Mouse (Mus musculus): ENCODE measurements around the gene Nrxn2.

Nrxn2 gene

GRCm38 (mm10) chr19:6392743-6393393 lies 25.7 kb upstream of the Nrxn2 start:
- no peak for DNase-seq

- no peak for DNase-seq
Measured at GRCm38 (mm10) chr19:6393637-6394036, 24.9 kb upstream of the Nrxn2 start.

- no peak for DNase-seq
Measured at GRCm38 (mm10) chr19:6396237-6396636, 22.3 kb upstream of the Nrxn2 start.

DNA sequence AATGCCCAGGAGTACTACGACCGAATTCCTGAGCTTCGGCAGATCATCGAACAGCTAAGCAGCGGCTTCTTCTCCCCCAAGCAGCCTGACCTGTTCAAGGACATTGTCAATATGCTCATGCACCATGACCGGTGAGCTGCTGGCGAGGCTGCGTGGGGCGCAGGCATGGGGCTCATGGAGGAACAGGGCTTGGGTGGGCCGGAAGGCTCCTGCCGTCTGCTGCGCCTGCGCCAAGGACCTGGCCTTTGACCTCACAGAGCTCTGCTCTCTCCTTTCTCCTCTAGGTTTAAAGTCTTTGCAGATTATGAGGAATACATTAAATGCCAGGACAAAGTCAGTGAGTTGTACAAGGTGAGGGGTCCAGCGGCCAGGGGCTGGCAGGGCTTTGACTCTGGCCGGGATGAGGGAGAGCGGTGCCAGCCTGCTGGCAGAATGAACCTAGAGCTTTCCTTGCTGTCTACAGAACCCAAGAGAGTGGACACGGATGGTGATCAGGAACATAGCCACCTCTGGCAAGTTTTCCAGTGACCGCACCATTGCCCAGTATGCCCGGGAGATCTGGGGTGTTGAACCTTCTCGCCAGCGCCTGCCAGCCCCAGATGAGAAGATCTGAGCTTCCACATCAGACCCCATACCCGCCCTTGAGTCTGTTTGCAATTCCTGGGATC lies 20.8 kb upstream of the Nrxn2 start:
- DNase-seq, result no peak

GRCm38 (mm10) chr19:6398447-6399284 lies 19.9 kb upstream of the Nrxn2 start:
- peak; percentile 55 for DNase-seq

DNA sequence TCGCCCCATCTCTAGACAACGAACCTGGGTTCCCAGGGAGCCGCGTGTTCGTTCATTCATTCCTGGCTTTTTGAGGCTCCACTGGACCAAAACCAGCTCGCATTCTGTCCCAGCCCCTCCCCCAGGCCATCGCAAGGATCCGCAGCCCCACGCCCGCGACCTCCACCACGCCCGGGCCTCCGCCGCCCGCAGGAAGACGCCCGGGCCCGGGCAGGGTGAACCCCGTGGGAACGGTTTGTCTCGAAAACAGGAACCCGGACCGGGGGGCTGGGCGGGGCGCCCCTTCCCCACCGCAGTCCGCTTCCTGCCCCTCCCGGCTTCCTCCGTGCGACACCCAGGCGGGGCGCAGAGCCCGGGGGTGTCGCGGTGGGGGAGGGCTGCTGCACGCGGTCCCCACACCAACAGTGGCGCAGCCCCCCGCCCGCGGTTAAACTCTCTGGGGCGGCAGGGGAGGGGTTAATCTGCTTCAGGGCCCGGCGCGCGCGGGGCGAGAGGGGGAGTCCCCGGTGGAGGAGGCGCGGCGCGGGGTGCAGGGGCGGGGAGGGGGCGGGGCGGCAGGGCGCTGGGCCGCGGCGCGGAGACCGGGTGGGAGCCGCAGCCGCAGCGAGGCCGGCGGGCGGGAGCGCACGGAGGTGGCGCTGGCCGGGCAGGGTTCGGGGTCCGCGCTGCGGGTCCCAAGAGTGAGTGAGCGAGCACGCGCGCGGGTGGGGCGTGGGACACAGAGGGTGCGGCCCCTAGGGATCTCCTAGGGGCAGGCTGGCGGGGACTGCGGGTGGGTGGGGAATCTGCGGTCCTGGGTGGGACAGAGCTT lies 19.0 kb upstream of the Nrxn2 start, which contains the start of gene Rasgrp2:
Rasgrp2 (plus strand) TSS at position 56 of the 811 bp plus-strand sequence.
- peak; percentile 57 for DNase-seq

DNA sequence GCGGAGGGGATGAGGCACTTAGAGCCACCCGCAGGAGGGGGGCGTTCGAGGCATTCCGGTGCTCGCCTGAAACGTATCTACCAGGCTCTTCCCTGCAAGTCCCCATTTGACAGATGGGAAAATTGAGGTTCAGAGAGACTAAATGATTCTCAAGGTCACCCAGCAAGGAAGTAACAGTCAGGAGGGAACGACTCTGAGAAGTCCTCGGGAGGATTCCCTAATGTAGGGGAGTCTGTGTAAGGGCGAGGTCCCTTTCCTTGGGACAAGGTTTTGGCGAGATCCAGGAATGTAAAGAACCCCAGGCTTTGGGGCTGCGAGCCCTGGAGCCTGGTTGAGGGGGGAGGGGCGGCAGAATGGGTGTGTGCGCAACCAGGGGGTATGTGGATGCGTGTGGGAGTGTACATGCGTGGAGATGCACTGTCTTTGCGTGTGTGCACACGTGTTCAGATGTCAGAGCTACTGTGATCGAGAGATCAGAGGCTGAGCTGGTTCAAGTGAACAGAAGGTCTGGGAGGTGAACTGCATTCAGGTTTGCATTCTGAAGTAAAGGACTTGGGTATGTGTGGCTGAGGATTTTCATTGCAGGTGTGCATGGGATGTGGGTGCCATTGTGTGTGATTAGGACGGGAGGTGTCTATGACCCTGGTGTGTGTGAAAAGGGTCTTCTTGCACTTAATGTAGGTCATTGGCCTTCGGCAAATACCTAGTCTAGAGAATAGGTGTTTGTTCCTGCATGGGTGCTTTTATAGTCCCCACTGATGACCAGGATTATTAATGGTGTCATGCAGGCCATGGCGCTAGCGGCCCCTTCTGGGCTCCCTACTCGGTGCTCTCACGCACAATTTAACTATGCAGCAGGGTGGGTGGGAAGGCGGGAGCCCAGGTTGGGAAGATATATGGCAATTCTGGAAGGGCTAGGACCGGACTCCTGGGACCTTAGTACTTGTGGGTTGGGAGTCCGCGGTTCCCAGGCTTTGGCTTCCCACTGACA lies 18.1 kb upstream of the Nrxn2 start:
- peak; percentile 62 for DNase-seq

GRCm38 (mm10) chr19:6401131-6401815 lies 17.3 kb upstream of the Nrxn2 start:
- peak; percentile 74 for DNase-seq

DNA sequence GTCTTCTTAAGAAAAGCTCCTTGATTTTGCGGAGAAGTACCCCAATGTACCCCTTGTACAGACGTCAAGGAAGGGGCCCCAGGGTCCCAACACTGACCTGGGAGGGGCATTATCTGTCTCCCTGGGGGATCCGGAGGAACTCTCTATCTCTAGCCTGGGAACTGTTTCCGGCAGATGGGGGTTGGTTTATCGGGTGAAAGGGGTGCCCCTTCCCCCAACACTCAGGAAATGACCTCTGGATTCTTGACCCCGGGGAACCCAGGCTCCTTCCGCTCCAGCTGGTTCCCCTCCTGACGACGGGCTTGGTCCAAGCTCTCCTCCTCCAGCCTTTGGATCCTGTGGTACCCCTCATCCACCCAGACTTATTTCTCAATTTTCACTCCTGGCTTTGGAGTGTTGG lies 16.6 kb upstream of the Nrxn2 start:
- no peak for DNase-seq

DNA sequence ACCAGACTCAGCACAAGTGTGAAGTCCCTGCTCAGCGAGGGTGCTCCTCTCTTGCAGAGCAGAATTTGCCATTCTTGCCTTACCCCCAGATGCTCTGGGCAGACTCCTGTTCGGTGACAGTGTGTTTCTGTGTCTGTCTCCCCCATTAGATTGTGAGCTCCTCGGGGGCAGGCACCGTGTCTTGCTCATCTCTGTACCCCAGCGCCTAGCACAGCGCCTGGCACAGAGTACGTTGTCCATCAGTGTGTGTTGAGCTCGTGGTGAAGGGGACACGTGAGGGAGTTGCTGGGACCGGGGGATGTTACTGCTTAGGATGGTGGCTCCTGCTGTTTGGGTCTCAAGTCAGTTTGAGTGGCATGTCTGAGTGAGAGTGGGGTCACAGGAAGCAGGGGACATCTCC lies 14.7 kb upstream of the Nrxn2 start:
- no peak for DNase-seq

DNA sequence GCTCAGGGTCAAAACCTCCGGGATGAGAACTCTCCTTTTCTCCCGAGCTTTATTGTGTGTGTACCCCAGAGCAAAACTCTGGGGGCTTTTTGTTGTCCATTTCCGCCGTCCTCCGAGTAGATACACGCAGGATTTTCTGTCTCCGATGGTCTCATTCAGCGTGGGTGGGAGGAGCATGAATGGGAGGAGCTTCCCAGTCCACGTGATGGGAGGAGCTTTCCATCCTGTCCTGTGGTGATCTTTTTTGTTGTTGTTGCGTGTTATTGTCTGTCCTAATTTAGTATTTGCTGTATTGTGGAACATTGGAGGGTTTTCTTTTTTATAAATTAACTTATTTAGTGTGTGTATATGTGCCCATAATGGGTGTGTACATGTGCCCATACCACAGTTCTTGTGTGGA lies 13.1 kb upstream of the Nrxn2 start:
- DNase-seq, result no peak

DNA sequence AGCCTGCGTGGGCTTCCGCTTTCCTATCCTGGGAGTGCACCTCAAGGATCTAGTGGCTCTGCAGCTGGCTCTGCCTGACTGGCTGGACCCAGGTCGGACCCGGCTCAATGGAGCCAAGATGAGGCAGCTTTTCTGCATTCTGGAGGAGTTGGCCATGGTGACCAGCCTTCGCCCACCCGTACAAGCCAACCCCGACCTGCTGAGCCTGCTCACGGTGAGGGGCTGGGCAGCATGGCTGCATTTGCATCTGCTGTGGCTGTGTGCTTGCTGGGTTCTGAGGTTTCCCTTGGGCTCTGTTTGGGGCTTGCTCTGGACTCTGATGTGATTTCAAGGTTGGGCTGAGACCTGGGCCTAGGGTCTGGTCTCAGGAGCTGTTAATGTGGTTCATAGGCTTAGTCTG lies 11.4 kb upstream of the Nrxn2 start:
- DNase-seq, result no peak

DNA sequence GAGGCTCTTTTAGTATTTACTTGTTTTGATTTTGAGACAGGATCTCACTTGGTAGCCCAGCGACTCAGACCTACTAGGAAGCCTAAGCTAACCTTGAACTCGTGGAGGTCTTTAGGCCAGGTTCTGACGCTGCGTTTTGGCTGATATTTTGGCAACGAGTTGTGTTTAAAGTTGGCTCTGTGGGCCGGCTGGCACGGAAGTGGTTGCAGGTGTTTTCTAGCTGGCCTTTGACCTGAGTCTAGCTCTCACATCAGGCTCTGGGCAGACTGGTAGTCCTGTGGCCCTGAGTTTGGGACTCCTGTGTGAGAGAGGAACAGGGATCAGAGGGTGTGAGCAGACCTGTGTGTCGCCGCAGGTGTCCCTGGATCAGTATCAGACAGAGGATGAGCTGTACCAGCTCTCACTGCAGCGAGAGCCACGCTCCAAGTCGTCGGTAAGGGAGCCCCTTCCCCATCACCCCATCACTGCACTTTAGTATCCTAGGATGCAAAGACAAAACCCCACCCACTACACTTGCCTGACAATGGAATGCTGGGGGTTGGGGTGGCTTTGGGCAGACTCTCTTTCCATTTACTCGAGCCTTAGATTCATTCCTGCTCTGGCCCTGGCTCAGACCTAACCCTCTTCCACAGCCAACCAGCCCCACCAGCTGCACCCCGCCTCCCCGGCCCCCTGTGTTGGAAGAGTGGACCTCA lies 10.6 kb upstream of the Nrxn2 start:
- no peak for DNase-seq

DNA sequence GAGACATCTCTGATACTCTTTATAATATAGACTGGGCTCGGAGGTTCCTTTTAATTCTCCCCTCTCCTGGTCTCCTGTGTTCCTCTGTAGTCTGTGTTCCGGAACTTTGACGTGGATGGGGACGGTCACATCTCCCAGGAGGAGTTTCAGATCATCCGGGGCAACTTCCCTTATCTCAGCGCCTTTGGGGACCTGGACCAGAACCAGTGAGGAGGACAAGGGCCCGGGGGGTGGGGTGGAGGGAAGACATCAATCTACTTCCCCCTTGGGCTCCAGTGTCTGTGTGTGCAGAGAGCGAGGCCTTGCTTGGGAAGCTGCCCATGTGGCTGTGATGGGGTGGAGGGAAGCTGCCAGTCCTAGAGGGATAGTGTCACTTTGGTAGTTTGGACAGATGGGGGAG lies 9.8 kb upstream of the Nrxn2 start:
- no peak for DNase-seq

- DNase-seq, result no peak
Measured at GRCm38 (mm10) chr19:6409176-6409575, 9.4 kb upstream of the Nrxn2 start.

DNA sequence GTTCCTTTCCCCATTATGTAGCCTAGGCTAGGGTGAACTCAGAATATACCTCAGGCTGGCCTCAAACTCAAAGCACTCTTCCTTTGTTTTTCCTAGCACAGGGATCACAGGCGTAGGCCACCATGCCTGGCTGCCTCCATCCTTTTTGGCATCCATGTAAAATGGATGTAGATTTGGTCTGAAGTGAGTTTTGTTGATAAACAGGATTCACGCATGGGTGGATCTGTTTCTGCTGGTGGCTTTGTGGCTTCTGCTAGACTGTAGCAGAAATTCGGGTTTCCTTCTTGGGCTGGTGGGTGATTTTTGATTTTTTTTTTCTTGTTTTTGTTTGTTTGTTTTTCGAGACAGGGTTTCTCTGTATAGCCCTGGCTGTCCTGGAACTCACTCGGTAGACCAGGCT lies 8.6 kb upstream of the Nrxn2 start:
- DNase-seq, result no peak

DNA sequence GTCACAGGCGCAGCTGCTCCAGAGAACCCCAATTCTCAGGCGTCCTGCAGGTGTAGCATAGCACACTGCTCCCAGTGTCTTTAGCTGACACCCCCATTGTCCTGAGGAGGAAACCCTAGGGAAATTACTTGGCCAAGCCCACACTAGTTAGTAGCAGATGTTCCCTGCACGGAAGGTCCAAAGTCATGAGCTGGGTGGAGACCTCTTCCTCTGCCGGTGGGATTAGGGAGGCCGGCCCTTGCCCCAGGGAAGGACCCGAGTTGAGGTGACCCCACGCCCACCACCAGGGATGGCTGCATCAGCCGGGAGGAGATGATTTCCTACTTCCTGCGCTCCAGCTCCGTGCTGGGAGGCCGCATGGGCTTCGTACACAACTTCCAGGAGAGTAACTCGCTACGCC lies 5.7 kb upstream of the Nrxn2 start:
- no peak for DNase-seq

DNA sequence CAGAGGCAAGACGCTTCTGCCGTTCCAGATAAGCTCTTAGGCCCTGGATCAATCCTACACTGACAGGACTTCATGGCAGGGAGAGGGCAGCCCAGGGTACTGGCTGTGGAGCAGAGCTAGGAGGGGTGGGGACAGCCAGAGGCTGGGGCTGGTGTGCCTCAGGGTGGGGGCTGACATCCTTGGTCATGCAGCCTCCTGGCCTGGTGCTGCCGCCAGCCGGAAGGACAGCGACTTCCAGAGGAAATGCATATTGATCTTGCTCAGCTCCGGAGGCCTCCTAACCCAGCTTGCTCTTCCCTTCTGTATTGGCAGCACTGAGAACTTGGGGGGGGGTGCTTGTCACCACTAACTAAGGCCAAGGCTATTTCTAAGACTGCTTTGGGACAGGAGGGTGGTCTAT lies 3.1 kb upstream of the Nrxn2 start:
- no peak for DNase-seq

DNA sequence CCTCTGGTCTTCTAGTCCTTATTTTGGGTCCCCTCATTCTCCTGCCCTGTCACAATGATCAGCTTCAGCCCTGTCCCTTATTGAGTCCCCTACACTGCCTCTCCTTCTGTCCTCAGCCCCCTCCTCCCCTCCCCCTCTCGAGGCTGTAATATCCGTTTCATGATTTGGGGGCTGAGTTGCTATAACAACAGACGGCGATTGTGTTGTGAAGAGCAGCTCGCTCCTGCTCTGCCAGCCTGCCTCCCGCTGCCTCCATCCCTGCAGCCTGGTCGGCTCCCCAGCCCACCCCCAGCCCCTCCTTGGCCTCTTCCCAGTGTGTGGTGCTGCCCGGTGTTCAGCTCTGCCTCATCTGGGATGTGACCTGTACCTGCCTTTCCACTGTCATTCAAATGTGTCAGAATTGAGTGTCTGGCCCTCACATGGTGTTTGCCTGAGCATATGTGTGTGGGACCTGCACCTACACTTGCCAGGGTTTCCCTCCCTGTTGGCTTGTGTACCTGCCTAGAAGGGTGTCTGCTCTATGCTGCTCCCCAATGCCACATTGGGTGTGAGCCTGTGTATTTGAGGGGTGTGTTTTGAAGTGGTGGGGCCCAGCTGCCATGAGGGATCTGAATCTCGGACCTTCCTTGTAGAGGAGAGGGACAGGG lies 2.3 kb upstream of the Nrxn2 start:
- no peak for DNase-seq
